Mouse (Mus musculus) forebrain, embryonic 16.5 days (tissue): ENCODE measurements at regions not wholly inside any gene's neighbourhood (a gene's known extent, or its start where the extent isn't known, plus 50 kb on each side); places are given as distances from the start of the nearest gene placed in this dataset.
"Not testable (repeated sequence)": the region's sequence is repeated elsewhere in the genome, so short reads cannot be mapped to it uniquely, and the experiment has no call there.

Source experiments
- ATAC-seq: fragments of 200-750 bp; cut with Nextera tagmentation; 2 replicates; pipeline ENCODE4 v1.8.0; 2017; ENCODE audit warnings: mild to moderate bottlenecking, moderate library complexity
- H3K27ac ChIP-seq: fragments of 300-500 bp; sonication (generic); 2 replicates; pipeline ENCODE4 v1.5.1; 2014; ENCODE audit warnings: low read length, control low read depth
- H3K27me3 ChIP-seq: fragments of 300-500 bp; sonication (generic); replicated peaks from 2 replicates; pipeline ENCODE4 v1.6.1; 2014; ENCODE audit warnings: low read length; ENCODE audit not compliant: control insufficient read depth, insufficient read depth
- H3K36me3 ChIP-seq: fragments of 300-500 bp; sonication (generic); 2 replicates; pipeline ENCODE4 v1.6.1; 2014; ENCODE audit not compliant: control insufficient read depth, insufficient read depth
- H3K4me1 ChIP-seq: fragments of 300-500 bp; sonication (generic); replicated peaks from 2 replicates; pipeline ENCODE4 v1.6.1; 2014; ENCODE audit warnings: low read length; ENCODE audit not compliant: control insufficient read depth, insufficient read depth
- H3K4me2 ChIP-seq: fragments of 300-500 bp; sonication (generic); 2 replicates; pipeline ENCODE4 v1.6.1; 2014; ENCODE audit warnings: mild to moderate bottlenecking, low read length, control low read depth
- H3K4me3 ChIP-seq: fragments of 300-500 bp; sonication (generic); replicated peaks from 2 replicates; pipeline ENCODE4 v1.5.1; 2014; ENCODE audit warnings: mild to moderate bottlenecking, low read length, control low read depth
- H3K9ac ChIP-seq: fragments of 300-500 bp; sonication (generic); replicated peaks from 2 replicates; pipeline ENCODE4 v1.6.1; 2014; ENCODE audit warnings: low read depth, low read length, control low read depth
- H3K9me3 ChIP-seq: fragments of 300-500 bp; sonication (generic); 2 replicates; pipeline ENCODE4 v1.6.1; 2016; ENCODE audit warnings: low read length; ENCODE audit not compliant: control insufficient read depth
- WGBS: fragments of 180-500 bp; shearing (Covaris S2); extraction: QIAGEN DNeasy Blood & Tissue Kit; methylation state at CpG from one replicate; pipeline ENCODE4 v1.1.7; 2014; 5-methylcytosine and 5-hydroxymethylcytosine counted together

GRCm38 (mm10) chr5:100271975-100272374 is 112.4 kb upstream of the Tmem150c start:
- not testable (repeated sequence) for H3K9me3 ChIP-seq, H3K27ac ChIP-seq, H3K4me1 ChIP-seq, H3K4me2 ChIP-seq, ATAC-seq, H3K27me3 ChIP-seq, H3K36me3 ChIP-seq, H3K9ac ChIP-seq, H3K4me3 ChIP-seq
- 84% methylated on average over 4 of the region's 9 CpGs for WGBS

DNA sequence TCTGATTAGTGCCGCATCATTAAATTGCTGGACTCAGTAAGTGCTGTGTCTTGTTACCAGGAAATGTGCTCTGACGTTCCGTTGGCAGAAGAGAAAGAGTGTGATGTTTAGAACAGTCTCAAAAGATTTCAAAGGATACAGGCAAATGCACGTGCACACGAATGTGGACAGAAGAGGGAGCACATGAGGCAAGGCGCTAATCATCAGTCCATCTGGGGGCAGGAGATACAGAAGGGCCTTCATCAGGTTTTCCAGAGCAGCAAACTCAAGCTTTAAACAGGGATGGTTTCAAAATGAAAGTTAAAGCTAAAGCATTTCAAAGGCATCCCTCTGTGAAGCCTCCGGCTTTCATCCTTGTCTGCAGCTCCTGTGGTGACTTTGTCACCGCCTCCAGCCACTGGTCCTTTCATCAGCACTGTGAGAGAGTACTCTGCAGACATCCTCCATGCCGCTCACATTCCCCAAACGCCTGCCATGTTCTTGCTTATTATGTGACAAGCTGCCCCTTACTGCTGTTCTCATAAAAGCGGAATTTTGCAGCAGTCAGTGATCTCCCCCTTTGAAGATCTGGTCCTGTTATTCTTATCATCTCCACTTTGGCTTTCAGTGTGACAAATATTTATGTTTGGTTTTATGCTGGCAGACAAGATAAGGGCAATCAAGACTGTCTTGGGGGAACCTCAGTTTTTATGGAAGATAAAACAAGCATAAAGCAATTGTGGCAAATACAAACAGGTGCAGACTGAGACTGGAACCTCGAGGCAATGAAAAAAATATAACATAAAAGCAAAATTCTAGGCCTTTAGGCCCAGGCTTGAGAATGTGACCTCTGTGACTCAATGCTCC is 111.5 kb upstream of the Tmem150c start:
- Histone ChIP-seq H3K9ac (no peak overlapping the region), H3K4me2 (no peak overlapping the region), H3K27ac (no peak overlapping the region), H3K36me3 (no peaks in the 10 kb centered on the region), H3K9me3 (no peaks in the 10 kb centered on the region), H3K4me1 (no peaks in the 10 kb centered on the region), H3K27me3 (no peaks in the 10 kb centered on the region), H3K4me3 (no peak overlapping the region)
- 55% methylated on average over 12 of the region's 12 CpGs for WGBS
- no peak for ATAC-seq

- WGBS: 70% methylated on average over 8 of the region's 8 CpGs
- Histone ChIP-seq H3K27ac (no peak overlapping the region), H3K9ac (no peak overlapping the region), H3K4me2 (no peak overlapping the region), H3K36me3 (no peaks in the 10 kb centered on the region), H3K27me3 (no peaks in the 10 kb centered on the region), H3K4me3 (no peak overlapping the region), H3K4me1 (no peaks in the 10 kb centered on the region), H3K9me3 (no peaks in the 10 kb centered on the region)
- no peak for ATAC-seq
Observed at GRCm38 (mm10) chr5:100268111-100268878, 108.7 kb upstream of the Tmem150c start.

DNA sequence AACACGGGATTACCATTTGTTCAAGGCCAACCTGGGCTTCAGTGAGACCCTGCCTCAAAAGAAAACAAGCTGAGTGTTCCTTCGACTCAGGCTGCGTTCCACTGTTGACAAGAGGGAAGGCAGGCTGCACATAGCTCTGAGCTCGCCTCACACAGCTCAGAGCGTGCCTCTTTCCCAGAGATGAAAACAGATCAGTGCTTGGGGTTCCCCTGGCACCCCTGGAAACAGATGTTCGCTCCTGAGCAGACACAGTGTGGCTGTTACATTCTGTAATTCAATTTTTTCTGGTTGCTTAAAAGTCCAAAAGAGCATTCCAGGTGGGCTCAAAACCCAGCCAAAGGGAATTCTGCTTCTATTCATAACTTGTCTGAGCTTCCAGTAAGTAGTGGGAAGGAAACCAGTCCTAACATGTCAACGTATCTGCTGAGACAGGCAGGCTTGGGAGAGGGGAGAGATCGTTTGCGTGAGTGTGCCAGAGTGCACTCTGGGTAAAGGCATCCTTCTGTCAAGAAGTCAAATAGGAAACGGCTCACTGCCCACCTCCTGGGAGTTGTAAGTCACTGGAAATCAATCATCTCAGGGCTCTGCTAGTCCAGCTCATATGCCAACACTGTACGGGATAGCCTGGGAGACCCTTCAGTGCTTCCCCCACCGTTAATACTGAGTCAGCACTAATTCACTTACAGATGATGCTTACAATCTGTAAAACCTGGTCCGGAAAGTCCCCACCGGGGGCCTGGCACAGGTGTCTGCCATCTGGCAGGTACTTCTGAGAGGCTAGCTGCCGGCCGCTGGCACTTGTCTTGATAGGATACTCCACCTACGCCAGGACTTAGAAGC is 107.3 kb upstream of the Tmem150c start:
- H3K4me3 ChIP-seq: no peak overlapping the region
- H3K4me2 ChIP-seq: no peak overlapping the region
- no peak overlapping the region for H3K9ac ChIP-seq
- 67% methylated on average over 17 of the region's 17 CpGs for WGBS
- H3K36me3 ChIP-seq: no peaks in the 10 kb centered on the region
- H3K4me1 ChIP-seq: no peaks in the 10 kb centered on the region
- ATAC-seq: no peak
- no peaks in the 10 kb centered on the region for H3K27me3 ChIP-seq
- no peak overlapping the region for H3K27ac ChIP-seq
- H3K9me3 ChIP-seq: no peaks in the 10 kb centered on the region

DNA sequence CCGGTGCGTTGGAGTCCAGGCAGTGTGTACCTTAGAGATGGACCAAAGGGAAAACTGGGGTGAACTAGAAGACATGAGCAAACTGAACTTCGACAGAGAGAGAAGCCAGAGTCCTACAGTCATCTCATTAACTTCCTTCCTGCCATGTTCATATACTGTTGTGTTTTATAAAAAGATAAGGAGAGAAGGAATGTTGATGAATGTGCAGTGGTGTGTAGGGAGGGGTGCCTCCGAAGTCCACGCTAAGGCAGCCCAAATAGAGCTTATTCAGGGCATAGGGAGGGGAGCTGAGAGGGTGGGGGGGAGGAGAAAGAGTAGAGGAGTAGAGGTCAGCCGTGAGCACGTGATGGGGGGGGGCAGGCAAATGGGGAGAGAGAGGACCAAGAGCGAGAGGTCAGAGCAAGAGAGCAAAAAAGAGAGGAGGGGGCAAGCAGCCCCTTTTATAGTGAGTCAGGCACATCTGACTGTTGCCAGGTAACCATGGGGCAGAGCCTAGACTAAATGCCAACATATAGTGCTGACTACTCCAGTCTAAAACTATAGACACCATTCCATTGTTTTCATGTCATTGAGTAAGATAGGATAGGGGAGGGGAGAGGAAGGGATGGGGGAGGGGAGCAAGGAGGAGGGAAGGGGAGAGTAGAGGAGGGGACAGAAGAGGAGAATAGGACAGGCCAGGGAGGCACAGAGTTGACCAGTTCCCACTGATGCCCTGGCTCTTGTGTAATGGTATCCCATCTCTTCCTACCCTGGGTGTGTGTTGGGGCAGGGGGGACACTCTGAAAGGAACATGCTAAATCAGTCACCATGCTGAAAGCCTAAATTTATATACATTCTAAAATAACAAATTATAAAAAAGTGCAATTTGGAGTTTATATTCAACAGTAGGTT is 100.4 kb upstream of the Tmem150c start:
- peak; percentile 41 for ATAC-seq
- Histone ChIP-seq H3K36me3 (no peaks in the 10 kb centered on the region), H3K4me1 (peaks cover 11% of the 10 kb centered on the region), H3K27ac (no peak overlapping the region), H3K9ac (no peak overlapping the region), H3K4me2 (no peak overlapping the region), H3K27me3 (no peaks in the 10 kb centered on the region), H3K4me3 (no peak overlapping the region), H3K9me3 (no peaks in the 10 kb centered on the region)
- 51% methylated on average over 8 of the region's 8 CpGs for WGBS

- peak overlapping the region; percentile 19; the same call in 1 of the 2 replicates for H3K27ac ChIP-seq
- no peaks in the 10 kb centered on the region for H3K9me3 ChIP-seq
- no peaks in the 10 kb centered on the region for H3K36me3 ChIP-seq
- 35% methylated on average over 12 of the region's 12 CpGs for WGBS
- ATAC-seq: peak; percentile 84
- no peak overlapping the region for H3K9ac ChIP-seq
- peaks cover 11% of the 10 kb centered on the region for H3K4me1 ChIP-seq
- no peak overlapping the region for H3K4me2 ChIP-seq
- H3K27me3 ChIP-seq: no peaks in the 10 kb centered on the region
- no peak overlapping the region for H3K4me3 ChIP-seq
Observed at GRCm38 (mm10) chr5:100258952-100259710, 99.5 kb upstream of the Tmem150c start.

GRCm38 (mm10) chr5:100255276-100255675 is 95.7 kb upstream of the Tmem150c start:
- H3K27ac ChIP-seq: no peak overlapping the region
- H3K9me3 ChIP-seq: no peaks in the 10 kb centered on the region
- H3K4me1 ChIP-seq: peaks cover 11% of the 10 kb centered on the region
- H3K27me3 ChIP-seq: no peaks in the 10 kb centered on the region
- H3K4me3 ChIP-seq: no peak overlapping the region
- ATAC-seq: no peak
- no peaks in the 10 kb centered on the region for H3K36me3 ChIP-seq
- H3K9ac ChIP-seq: no peak overlapping the region
- no peak overlapping the region for H3K4me2 ChIP-seq
- WGBS: 90% methylated on average over 9 of the region's 9 CpGs

- Histone ChIP-seq H3K4me2 (no peak overlapping the region), H3K4me1 (no peaks in the 10 kb centered on the region), H3K27me3 (no peaks in the 10 kb centered on the region), H3K9me3 (no peaks in the 10 kb centered on the region), H3K27ac (no peak overlapping the region), H3K4me3 (no peak overlapping the region), H3K36me3 (no peaks in the 10 kb centered on the region), H3K9ac (no peak overlapping the region)
- ATAC-seq: no peak
- 93% methylated on average over 6 of the region's 6 CpGs for WGBS
Observed at GRCm38 (mm10) chr5:100252036-100252435, 92.4 kb upstream of the Tmem150c start.
